Mouse (Mus musculus) layer of hippocampus, adult 11-12 months (tissue): ENCODE measurements around the gene Prdx1.
"Not testable (repeated sequence)": the region's sequence is repeated elsewhere in the genome, so short reads cannot be mapped to it uniquely, and the experiment has no call there.

Experiments used
- DNase-seq: peaks from one replicate; pipeline ENCODE4 v3.0.0; 2022; ENCODE audit warnings: low spot score

The Prdx1 gene

DNA sequence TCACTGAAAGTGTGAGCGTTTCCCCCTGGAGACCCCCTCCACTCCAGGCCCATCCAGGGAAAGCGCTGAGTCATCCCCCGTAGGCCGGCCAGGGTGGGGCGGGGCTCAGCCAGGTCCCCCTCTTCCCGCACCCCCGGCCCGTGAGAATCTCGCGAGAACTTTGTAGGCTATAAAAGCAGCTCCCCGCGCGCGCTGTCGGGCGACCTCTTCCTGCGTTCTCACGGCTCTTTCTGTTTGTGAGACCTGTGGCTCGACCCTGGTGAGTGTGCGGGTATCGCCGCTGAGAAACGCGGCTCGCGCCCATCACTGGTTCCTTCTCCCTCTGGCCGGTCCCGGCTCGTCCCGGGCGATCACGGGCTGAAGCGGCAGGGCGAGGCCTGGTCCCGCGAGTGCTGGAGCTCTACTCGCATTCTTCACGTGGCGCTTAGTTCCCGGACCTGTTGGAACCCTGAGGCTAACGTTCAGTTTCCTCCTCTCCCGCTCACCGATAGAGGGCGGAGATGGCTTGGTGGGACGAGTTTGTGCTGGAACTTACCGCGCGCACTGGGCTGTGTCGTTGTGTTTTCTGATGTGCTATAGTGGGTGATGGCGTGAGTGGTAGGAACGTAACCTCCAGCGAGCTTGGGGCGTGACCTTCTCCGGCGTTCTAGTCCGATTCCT is at the start of gene Prdx1:
TSS of gene Prdx1 (plus strand) at position 143 of the 660 bp plus-strand sequence.
- peak; percentile 92 for DNase-seq

- no peak for DNase-seq
Observed at GRCm38 (mm10) chr4:116638821-116639220, 46.5 kb upstream of the Prdx1 start.

- no peak for DNase-seq
Observed at GRCm38 (mm10) chr4:116642071-116642470, 43.3 kb upstream of the Prdx1 start.

DNA sequence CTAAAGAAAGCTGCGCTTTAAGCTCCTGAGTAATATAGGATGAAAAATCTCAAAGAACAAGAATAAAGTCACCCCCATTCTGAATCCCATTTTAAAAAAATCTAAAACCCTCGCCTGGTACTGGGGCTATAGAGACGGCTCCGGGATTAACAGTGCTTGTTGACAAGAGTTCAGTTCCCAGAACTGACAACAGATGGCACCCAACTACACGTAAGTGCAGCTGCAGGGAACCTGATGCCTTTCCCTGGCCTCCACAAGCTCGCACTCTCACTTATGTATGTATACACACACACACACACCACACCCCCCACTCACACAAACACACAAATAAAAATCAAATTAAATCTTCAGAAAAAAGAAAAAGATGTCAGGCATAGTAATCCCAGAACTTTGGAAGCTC is 41.0 kb upstream of the Prdx1 start:
- DNase-seq, result no peak

DNA sequence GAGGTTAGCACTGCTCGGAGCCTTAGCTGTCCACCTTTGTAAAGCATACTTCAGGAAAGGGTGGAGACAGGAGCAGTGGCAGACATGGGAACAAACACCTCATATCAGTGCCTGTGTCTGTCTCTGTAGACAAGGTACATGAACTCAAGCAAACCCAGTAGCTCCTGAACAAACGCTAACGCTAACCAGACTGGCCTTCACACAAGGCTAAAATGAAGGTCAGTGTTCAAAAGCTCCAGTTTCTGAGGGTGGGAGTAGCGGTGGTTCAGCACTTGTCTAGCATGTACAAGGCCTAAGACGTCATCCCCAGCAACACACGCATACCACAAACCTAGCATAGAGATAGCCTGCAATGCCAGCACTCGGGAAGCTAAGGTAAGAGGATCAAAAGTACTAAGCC is 39.7 kb upstream of the Prdx1 start:
- no peak for DNase-seq

GRCm38 (mm10) chr4:116649411-116649810 is 35.9 kb upstream of the Prdx1 start:
- no peak for DNase-seq

GRCm38 (mm10) chr4:116650365-116650764 is 35.0 kb upstream of the Prdx1 start:
- no peak for DNase-seq

DNA sequence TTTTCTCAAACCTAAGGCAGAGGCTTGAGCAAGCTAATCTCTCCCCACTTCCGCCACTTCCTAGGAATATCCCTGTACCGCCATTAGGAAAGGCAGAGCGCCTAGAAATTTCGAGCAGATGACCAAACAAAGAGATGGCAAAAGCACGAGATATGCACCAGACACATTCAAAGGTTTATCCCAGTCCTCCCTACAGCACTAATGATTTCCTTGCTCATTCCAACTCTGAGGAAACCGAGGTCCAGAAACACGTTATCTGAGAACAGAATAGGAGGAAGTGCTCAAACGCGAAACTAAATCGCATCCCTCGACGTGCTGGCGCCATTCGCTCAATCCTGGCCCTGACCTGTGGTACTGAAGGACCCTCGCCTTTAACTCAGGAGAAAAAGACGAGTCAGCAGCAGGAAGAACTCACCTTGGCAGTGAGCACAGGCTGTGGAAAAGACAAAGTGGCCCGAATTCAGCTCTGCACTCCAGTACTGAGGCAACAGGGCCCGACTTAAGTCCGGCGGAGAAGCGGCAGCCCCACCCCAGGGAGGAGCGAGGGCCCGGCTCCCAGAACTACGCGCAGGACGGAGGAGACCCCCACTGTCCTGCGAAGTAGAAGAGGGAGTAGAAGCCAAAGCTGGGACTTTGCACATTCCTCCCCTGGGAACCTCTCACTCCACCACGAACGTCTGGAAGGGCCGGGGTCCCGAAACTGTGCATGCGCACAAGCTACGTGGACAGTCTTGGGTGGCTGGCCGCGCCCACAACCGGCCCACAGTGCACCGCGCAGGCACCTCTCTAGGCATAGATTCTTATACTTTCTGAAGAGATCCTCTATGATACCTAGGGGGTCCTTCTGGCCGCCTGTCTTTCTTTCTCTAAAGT is 34.2 kb upstream of the Prdx1 start, which contains the start of gene Akr1a1:
TSS of gene Akr1a1 (minus strand) at position 757 of the 873 bp plus-strand sequence.
- peak; percentile 94 for DNase-seq

GRCm38 (mm10) chr4:116651797-116652135 is 33.6 kb upstream of the Prdx1 start:
- no peak for DNase-seq

- DNase-seq, result no peak
Observed at GRCm38 (mm10) chr4:116653228-116653627, 32.1 kb upstream of the Prdx1 start.

DNA sequence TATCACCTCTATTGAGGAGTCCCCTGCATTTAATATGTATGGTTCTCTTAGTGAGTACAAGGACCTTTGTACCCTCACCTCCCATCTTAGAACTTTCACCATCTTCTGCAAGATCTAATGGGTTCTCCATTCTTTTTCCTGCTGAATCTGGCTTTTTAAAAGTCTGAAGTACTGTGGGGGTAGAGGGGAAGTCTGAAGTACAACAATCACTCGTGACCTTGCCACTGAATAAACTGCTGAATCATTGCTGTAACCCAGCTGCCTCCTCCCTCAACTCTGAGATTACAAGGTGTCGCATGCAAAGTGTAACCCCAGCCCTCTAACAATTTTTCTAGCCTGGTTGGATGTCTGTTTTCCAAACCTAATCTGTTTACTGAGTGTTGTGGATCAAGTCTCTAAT is 30.2 kb upstream of the Prdx1 start:
- DNase-seq, result no peak

DNA sequence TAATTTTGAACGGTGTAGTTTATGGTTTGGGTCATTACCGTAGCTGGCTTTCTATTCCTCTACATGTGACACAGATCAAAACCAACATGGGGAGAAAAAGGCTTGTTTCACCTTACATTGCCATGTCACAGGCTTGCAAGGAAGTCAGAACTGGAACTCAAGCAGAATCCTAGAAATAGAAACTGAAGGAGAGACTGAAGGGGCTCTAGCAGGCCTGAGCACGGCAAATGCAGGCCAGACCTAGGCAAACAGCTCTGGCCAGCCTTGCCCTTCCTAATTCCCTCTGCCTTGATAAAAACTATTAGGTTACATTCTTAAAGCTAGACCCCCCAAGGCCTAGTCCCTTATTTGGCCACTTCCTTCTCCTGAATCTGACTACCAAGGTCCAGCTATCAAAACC is 29.7 kb upstream of the Prdx1 start:
- no peak for DNase-seq

GRCm38 (mm10) chr4:116657971-116658370 is 27.4 kb upstream of the Prdx1 start:
- no peak for DNase-seq

DNA sequence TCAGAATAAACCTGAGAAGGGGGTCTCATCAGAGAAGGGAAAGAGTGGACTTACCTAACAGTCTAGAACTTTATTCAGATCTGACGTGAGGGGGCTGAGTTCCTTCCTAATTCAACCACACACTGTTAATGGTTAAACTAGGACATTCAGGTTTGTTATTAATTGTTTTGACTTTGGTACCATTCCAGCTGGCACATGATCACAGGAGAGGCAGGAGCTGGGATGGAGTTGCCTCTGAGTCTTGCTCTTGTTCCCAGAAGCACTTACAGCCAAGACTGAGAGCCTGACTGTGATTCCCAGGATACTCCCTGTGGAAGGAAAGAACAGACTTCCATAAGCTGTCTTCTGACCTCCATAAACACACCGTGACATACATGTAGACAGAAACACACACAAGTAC is 25.9 kb upstream of the Prdx1 start:
- no peak for DNase-seq

DNA sequence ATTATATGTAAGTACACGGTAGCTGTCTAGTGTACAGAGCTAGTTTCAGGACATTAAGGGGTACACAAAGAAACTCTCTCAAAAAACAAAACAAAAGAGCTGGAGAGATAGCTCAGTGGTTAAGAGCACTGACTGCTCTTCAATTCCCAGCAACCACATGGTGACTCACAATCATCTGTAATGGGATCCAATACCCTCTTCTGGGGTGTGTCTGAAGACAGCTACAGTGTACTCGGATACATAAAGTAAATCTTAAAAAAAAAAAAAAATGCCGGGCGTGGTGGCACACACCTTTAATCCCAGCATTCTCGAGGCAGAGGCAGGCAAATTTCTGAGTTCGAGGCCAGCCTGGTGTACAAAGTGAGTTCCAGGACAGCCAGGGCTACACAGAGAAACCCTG is 25.4 kb upstream of the Prdx1 start:
- DNase-seq, result not testable (repeated sequence)

DNA sequence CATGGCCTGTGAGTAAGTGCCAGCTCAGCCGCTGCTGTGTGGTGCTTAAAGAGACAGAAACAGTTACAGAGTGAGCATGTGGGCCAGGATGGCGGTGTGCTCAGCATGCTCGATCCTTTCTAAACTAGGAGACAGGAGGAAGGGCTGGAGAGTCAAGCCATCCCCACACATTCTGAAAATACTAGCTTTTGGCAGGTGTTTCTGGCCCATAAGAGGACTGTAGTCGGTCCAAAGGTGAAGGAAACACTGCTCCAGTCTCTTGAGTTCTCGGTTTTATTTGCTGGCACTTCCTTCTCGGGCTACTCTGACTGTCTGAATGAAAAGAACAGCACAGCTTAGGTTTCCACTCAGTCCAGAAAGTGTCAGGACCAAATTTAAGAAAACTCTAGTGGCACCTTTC is 24.5 kb upstream of the Prdx1 start:
- no peak for DNase-seq

GRCm38 (mm10) chr4:116661998-116662397 is 23.3 kb upstream of the Prdx1 start:
- DNase-seq, result no peak

GRCm38 (mm10) chr4:116666625-116667024 is 18.7 kb upstream of the Prdx1 start:
- no peak for DNase-seq

- DNase-seq, result no peak
Observed at GRCm38 (mm10) chr4:116668145-116668544, 17.2 kb upstream of the Prdx1 start.

- no peak for DNase-seq
Observed at GRCm38 (mm10) chr4:116669291-116669690, 16.1 kb upstream of the Prdx1 start.

- DNase-seq, result peak; percentile 39
Observed at GRCm38 (mm10) chr4:116672785-116673184, 12.6 kb upstream of the Prdx1 start.

DNA sequence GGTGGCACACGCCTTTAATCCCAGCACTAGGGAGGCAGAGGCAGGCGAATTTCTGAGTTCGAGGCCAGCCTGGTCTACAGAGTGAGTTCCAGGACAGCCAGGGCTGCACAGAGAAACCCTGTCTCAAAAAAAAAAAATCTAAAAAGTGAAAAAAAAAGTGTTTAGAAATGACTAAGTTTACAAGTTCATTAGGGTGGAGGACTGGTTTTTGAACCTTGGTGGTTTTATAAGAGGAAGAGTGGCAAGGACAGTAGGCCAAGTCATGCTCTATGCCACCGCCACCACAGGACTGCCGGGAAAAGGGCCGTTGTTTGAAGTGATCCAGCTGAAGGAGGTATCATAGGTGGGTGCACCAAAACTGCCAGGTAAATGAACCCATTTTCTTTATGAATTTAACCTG is 10.6 kb upstream of the Prdx1 start:
- DNase-seq, result not testable (repeated sequence)

DNA sequence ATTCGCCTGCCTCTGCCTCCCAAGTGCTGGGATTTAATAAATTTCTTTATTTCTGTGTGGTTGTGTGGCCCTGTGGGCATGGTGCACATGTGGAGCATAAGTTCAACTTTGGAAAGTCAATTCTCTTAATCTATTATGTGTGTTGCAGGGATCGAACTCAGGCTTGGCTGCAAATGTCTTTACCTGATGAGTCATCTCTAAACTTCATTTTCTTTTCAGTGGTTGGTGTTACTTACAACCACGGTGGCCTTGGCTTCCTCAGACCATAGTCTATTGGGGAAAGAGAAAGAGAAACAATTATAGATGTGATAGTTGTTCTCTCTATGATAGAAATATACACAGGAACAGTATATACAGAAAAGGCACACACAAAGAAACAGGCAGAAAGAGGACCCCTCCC is 9.3 kb upstream of the Prdx1 start:
- no peak for DNase-seq

GRCm38 (mm10) chr4:116677808-116678207 is 7.5 kb upstream of the Prdx1 start:
- no peak for DNase-seq
